Mouse (Mus musculus): ENCODE measurements around the gene Wfdc9. TPM values are rescaled to one million over a fixed set of nuclear protein-coding genes. Genes with fewer than 3 reads are reported as not detected.

Wfdc9 gene
- polyA plus RNA-seq, 1 experiment from 2014 or later: not detected

- no peak overlapping the region for H3K9ac ChIP-seq (replicated peaks; ENCODE audit: low read depth, low read length)
- WGBS: 22% methylated on average over 19 of the region's 19 CpGs
- ATAC-seq: peak; percentile 38; the same call in 1 of the 2 replicates
These were observed 22.7 kb upstream of the Wfdc9 start for GRCm38 (mm10) chr2:164678848-164679625.

DNA sequence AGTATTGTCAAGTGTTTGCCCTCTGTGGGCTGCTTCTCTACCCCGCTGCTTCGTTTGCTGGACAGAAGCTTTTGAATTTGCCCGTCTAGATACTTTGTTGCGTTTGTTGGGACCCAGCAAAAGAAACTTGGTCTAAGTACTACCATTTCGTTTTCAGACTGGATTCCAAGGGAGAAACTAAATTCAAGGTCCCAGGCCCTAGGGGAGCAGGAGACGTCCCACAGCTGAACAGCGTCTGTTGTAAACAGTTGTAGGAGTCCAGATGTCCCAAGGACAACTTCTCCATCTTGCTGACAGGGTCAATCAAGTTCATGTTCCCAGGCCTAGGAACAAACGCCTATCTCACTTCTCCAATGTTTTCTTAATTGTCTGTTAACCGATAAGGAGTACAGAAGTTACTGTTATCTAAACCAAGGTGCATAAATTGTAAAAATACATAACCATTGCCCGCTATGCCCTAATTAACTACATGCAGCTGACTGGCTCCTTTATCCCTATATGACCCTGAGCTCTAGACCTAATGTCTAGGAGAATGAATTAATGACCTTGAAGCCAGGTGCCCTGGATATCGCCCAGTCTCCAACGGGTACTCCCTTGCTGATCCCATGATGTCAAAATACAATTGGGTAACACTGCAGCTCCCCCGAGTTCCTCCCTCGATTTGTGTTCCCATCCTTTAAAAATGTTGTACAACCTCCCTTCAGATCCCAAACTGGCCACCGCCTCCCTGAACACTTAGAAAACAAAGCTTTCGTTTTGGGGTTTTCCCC lies 20.7 kb upstream of the Wfdc9 start:
- WGBS: 85% methylated on average over 16 of the region's 16 CpGs
- Histone ChIP-seq H3K27me3 (replicated peaks; ENCODE audit: control insufficient read depth, insufficient read depth, low read length) (no peaks in the 10 kb centered on the region), H3K9me3 (ENCODE audit: control insufficient read depth, low read length) (no peaks in the 10 kb centered on the region), H3K36me3 (ENCODE audit: control insufficient read depth, insufficient read depth) (no peaks in the 10 kb centered on the region), H3K4me2 (ENCODE audit: low read length) (no peak overlapping the region), H3K4me3 (replicated peaks; ENCODE audit: low read length) (no peak overlapping the region), H3K27ac (ENCODE audit: low read length) (no peak overlapping the region), H3K9ac (replicated peaks; ENCODE audit: low read depth, low read length) (no peak overlapping the region), H3K4me1 (replicated peaks; ENCODE audit: control insufficient read depth, insufficient read depth, low read length) (peaks cover 3% of the 10 kb centered on the region; the same call in 1 of the 2 replicates)
- ATAC-seq: no peak

More at GRCm38 (mm10) chr2:164678848-164679625, 22.7 kb upstream of the Wfdc9 start:
- no peak overlapping the region for H3K27ac ChIP-seq (ENCODE audit: low read length)
- no peaks in the 10 kb centered on the region for H3K27me3 ChIP-seq (replicated peaks; ENCODE audit: control insufficient read depth, insufficient read depth, low read length)
- peak overlapping the region; percentile 31 for H3K4me3 ChIP-seq (replicated peaks; ENCODE audit: low read length)
- H3K36me3 ChIP-seq (ENCODE audit: control insufficient read depth, insufficient read depth): no peaks in the 10 kb centered on the region
- H3K4me2 ChIP-seq (ENCODE audit: low read length): peak overlapping the region; percentile 43
- peaks cover 3% of the 10 kb centered on the region; the same call in 1 of the 2 replicates for H3K4me1 ChIP-seq (replicated peaks; ENCODE audit: control insufficient read depth, insufficient read depth, low read length)
- no peaks in the 10 kb centered on the region for H3K9me3 ChIP-seq (ENCODE audit: control insufficient read depth, low read length)

- H3K4me3 ChIP-seq (replicated peaks; ENCODE audit: low read length): no peak overlapping the region
- no peak overlapping the region for H3K27ac ChIP-seq (ENCODE audit: low read length)
- H3K9me3 ChIP-seq (ENCODE audit: control insufficient read depth, low read length): no peaks in the 10 kb centered on the region
- H3K4me2 ChIP-seq (ENCODE audit: low read length): no peak overlapping the region
- no peaks in the 10 kb centered on the region for H3K36me3 ChIP-seq (ENCODE audit: control insufficient read depth, insufficient read depth)
- H3K4me1 ChIP-seq (replicated peaks; ENCODE audit: control insufficient read depth, insufficient read depth, low read length): peaks cover 3% of the 10 kb centered on the region; the same call in 1 of the 2 replicates
- H3K27me3 ChIP-seq (replicated peaks; ENCODE audit: control insufficient read depth, insufficient read depth, low read length): no peaks in the 10 kb centered on the region
- 79% methylated on average over 7 of the region's 7 CpGs for WGBS
- no peak for ATAC-seq
- no peak overlapping the region for H3K9ac ChIP-seq (replicated peaks; ENCODE audit: low read depth, low read length)
These were observed 19.7 kb upstream of the Wfdc9 start for GRCm38 (mm10) chr2:164676103-164676502.

GRCm38 (mm10) chr2:164673987-164674386 lies 17.6 kb upstream of the Wfdc9 start, which contains the start of gene Wfdc11:
Gene Wfdc11 (minus strand): TSS chr2:164674087.
- WGBS: 84% methylated on average over 7 of the region's 7 CpGs
- no peaks in the 10 kb centered on the region for H3K36me3 ChIP-seq (ENCODE audit: control insufficient read depth, insufficient read depth)
- H3K4me1 ChIP-seq (replicated peaks; ENCODE audit: control insufficient read depth, insufficient read depth, low read length): peaks cover 3% of the 10 kb centered on the region; the same call in 1 of the 2 replicates
- H3K4me3 ChIP-seq (replicated peaks; ENCODE audit: low read length): no peak within 1 kb of the TSS
- no peaks in the 10 kb centered on the region for H3K9me3 ChIP-seq (ENCODE audit: control insufficient read depth, low read length)
- H3K4me2 ChIP-seq (ENCODE audit: low read length): no peak within 1 kb of the TSS
- no peak within 1 kb of the TSS for H3K9ac ChIP-seq (replicated peaks; ENCODE audit: low read depth, low read length)
- H3K27me3 ChIP-seq (replicated peaks; ENCODE audit: control insufficient read depth, insufficient read depth, low read length): no peaks in the 10 kb centered on the region
- no peak within 1 kb of the TSS for H3K27ac ChIP-seq (ENCODE audit: low read length)
- no peak for ATAC-seq

DNA sequence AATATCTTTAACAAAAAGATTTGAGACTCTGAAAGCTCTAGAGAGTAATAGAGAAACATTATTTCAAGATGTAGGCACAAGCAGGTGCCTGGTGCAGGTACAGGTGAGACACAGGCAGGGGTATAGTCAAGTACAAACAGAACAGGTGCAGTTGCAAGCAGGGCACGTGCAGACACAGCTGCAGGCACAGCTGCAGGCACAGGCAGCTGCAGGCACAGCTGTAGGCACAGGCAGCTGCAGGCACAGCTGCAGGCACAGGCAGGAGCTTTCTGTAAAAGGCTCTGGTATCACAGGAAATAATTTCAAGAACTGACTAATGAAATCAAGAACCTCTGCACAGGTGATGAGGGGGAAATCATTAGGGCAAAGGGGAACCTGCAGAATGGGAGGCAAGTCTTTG lies 14.6 kb upstream of the Wfdc9 start:
- Histone ChIP-seq H3K9me3 (ENCODE audit: control insufficient read depth, low read length) (no peaks in the 10 kb centered on the region), H3K4me1 (replicated peaks; ENCODE audit: control insufficient read depth, insufficient read depth, low read length) (no peaks in the 10 kb centered on the region), H3K4me2 (ENCODE audit: low read length) (no peak overlapping the region), H3K4me3 (replicated peaks; ENCODE audit: low read length) (no peak overlapping the region), H3K36me3 (ENCODE audit: control insufficient read depth, insufficient read depth) (no peaks in the 10 kb centered on the region), H3K27ac (ENCODE audit: low read length) (no peak overlapping the region), H3K9ac (replicated peaks; ENCODE audit: low read depth, low read length) (no peak overlapping the region), H3K27me3 (replicated peaks; ENCODE audit: control insufficient read depth, insufficient read depth, low read length) (no peaks in the 10 kb centered on the region)
- no peak for ATAC-seq
- 32% methylated on average over 1 of the region's 1 CpGs for WGBS

- Histone ChIP-seq H3K9ac (replicated peaks; ENCODE audit: low read depth, low read length) (no peak overlapping the region), H3K27me3 (replicated peaks; ENCODE audit: control insufficient read depth, insufficient read depth, low read length) (no peaks in the 10 kb centered on the region), H3K4me3 (replicated peaks; ENCODE audit: low read length) (no peak overlapping the region), H3K36me3 (ENCODE audit: control insufficient read depth, insufficient read depth) (no peaks in the 10 kb centered on the region), H3K4me2 (ENCODE audit: low read length) (no peak overlapping the region), H3K27ac (ENCODE audit: low read length) (no peak overlapping the region), H3K4me1 (replicated peaks; ENCODE audit: control insufficient read depth, insufficient read depth, low read length) (no peaks in the 10 kb centered on the region), H3K9me3 (ENCODE audit: control insufficient read depth, low read length) (no peaks in the 10 kb centered on the region)
- WGBS: 90% methylated on average over 5 of the region's 5 CpGs
- ATAC-seq: no peak
These were observed 13.9 kb upstream of the Wfdc9 start for GRCm38 (mm10) chr2:164670261-164670660.

DNA sequence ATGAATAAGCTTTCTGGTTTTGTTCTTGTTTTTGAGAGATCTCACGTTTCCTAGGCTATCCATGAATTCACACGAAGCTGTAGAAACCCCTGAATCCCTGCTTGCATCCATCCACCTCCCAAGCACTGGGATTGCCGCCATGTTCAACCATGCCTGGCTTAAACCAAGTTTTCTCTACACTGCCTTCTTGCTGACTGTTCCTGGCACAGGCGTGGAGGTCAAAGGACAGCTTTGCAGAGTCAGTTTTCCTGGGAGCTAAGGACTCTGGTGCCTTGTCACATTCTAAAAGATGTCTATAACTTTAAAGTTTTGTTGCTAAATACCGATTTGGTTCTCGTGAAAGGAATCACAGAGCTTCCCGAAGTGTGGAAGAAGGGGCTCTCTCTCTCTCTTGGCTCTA lies 8.5 kb upstream of the Wfdc9 start:
- H3K4me2 ChIP-seq (ENCODE audit: low read length): no peak overlapping the region
- no peaks in the 10 kb centered on the region for H3K36me3 ChIP-seq (ENCODE audit: control insufficient read depth, insufficient read depth)
- no peak overlapping the region for H3K4me3 ChIP-seq (replicated peaks; ENCODE audit: low read length)
- no peak overlapping the region for H3K27ac ChIP-seq (ENCODE audit: low read length)
- ATAC-seq: no peak
- H3K9ac ChIP-seq (replicated peaks; ENCODE audit: low read depth, low read length): no peak overlapping the region
- H3K9me3 ChIP-seq (ENCODE audit: control insufficient read depth, low read length): no peaks in the 10 kb centered on the region
- H3K4me1 ChIP-seq (replicated peaks; ENCODE audit: control insufficient read depth, insufficient read depth, low read length): no peaks in the 10 kb centered on the region
- 90% methylated on average over 7 of the region's 7 CpGs for WGBS
- no peaks in the 10 kb centered on the region for H3K27me3 ChIP-seq (replicated peaks; ENCODE audit: control insufficient read depth, insufficient read depth, low read length)

GRCm38 (mm10) chr2:164655858-164656257 lies 525 bp downstream of the Wfdc9 start, which contains the start of gene Wfdc10:
Gene Wfdc10 (plus strand): TSS chr2:164656046.
- ATAC-seq: no peak
- no peaks in the 10 kb centered on the region for H3K9me3 ChIP-seq (ENCODE audit: control insufficient read depth, low read length)
- H3K4me1 ChIP-seq (replicated peaks; ENCODE audit: control insufficient read depth, insufficient read depth, low read length): no peaks in the 10 kb centered on the region
- H3K9ac ChIP-seq (replicated peaks; ENCODE audit: low read depth, low read length): no peak within 1 kb of the TSS
- no peaks in the 10 kb centered on the region for H3K36me3 ChIP-seq (ENCODE audit: control insufficient read depth, insufficient read depth)
- no peak within 1 kb of the TSS for H3K4me2 ChIP-seq (ENCODE audit: low read length)
- no peaks in the 10 kb centered on the region for H3K27me3 ChIP-seq (replicated peaks; ENCODE audit: control insufficient read depth, insufficient read depth, low read length)
- 15% methylated on average over 11 of the region's 11 CpGs for WGBS
- no peak within 1 kb of the TSS for H3K27ac ChIP-seq (ENCODE audit: low read length)
- H3K4me3 ChIP-seq (replicated peaks; ENCODE audit: low read length): no peak within 1 kb of the TSS

DNA sequence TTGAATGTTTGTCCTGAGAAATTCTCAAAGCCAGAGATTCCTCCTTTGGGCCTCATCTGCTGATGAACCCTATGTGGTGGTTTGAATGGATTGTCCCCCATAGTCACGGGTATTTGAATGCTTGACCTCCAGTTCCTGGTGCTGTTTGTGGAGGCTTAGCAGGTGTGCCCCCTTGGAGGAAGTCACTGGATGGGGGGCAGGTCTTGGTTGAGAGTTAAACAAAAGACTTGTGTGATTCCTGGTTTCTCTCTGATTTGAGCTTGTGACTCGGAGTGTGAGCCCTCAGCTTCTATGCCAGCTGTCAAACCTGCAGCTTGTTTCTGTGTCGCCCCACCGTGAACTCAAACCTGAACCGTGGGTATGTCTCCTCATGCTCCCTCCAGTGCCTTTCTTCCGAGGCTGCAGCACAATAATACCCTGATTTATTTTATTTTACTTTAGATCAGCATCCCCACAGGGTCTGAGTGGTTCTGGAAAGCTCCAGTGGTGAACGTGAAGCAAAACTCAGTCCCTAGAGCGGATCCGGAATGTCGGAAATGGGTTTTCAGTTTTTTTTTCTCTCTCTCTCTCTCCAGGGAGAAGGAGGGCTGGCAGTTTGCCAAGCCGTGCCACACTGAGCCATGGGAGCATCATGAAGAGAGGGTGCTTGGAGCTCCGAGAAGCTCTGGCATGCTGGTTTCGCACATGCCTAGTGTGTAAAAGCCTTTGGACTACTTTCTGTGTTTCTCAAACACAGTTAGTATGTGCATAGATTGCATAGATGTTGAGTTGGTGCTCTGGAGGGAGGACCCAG lies 14.3 kb downstream of the Wfdc9 start:
- Histone ChIP-seq H3K9me3 (ENCODE audit: control insufficient read depth, low read length) (peaks cover 2% of the 10 kb centered on the region), H3K4me1 (replicated peaks; ENCODE audit: control insufficient read depth, insufficient read depth, low read length) (no peaks in the 10 kb centered on the region; the same call in 1 of the 2 replicates), H3K27me3 (replicated peaks; ENCODE audit: control insufficient read depth, insufficient read depth, low read length) (no peaks in the 10 kb centered on the region), H3K4me2 (ENCODE audit: low read length) (no peak overlapping the region), H3K4me3 (replicated peaks; ENCODE audit: low read length) (no peak overlapping the region), H3K27ac (ENCODE audit: low read length) (no peak overlapping the region), H3K36me3 (ENCODE audit: control insufficient read depth, insufficient read depth) (no peaks in the 10 kb centered on the region), H3K9ac (replicated peaks; ENCODE audit: low read depth, low read length) (no peak overlapping the region)
- ATAC-seq: no peak
- WGBS: 63% methylated on average over 13 of the region's 13 CpGs

Data from forebrain, embryonic 16.5 days (tissue).